Mouse (Mus musculus): ENCODE results near the gene Bcl6. TPM values are rescaled to one million over a fixed set of nuclear protein-coding genes. Genes with fewer than 3 reads are reported as not detected.

Gene Bcl6
- total RNA-seq, 2 experiments from 2014 or later, result 55.3 to 66.4 TPM

- DNase-seq, result no peak
Observed at GRCm38 (mm10) chr16:23921697-23922096, 67.0 kb downstream of the Bcl6 start.

GRCm38 (mm10) chr16:23919418-23919817 lies 69.2 kb downstream of the Bcl6 start:
- DNase-seq, result no peak

Other genes with a start within 250 kb of the Bcl6 start
- 100 to 1,000 TPM; 375 to 451 TPM for gene Sst, start 97.9 kb downstream of the Bcl6 start, total RNA-seq (2021)
- gene Rtp2, start 56.5 kb downstream of the Bcl6 start, total RNA-seq (2021), result under 1 TPM; 0.40 to 0.48 TPM
- gene Gm37419, start 370 bp downstream of the Bcl6 start, total RNA-seq (2021), result not detected

Data from layer of hippocampus, postnatal 36 days (tissue).